Mouse (Mus musculus) urinary bladder, postnatal 4 days (tissue): ENCODE results near the gene Galnt17.

Experiments used
- DNase-seq, 2 experiments: peaks; one replicate each; pipeline ENCODE4 v3.0.0; 2021 to 2022; ENCODE audit warnings: low spot score in 2 of 2

Galnt17 gene

GRCm38 (mm10) chr5:131120296-131120840, 187.9 kb downstream of the Galnt17 start:
- no peak for DNase-seq

GRCm38 (mm10) chr5:131119896-131120295, 188.4 kb downstream of the Galnt17 start:
- DNase-seq, result no peak

- no peak for DNase-seq
These were observed 190.8 kb downstream of the Galnt17 start for GRCm38 (mm10) chr5:131117391-131118040.

GRCm38 (mm10) chr5:131113850-131114470, 194.3 kb downstream of the Galnt17 start:
- DNase-seq, result no peak

GRCm38 (mm10) chr5:131107188-131107587, 201.1 kb downstream of the Galnt17 start:
- DNase-seq, result no peak

GRCm38 (mm10) chr5:131096824-131097223, 211.5 kb downstream of the Galnt17 start:
- DNase-seq, result no peak

GRCm38 (mm10) chr5:131095635-131096034, 212.7 kb downstream of the Galnt17 start:
- DNase-seq, result no peak

- no peak for DNase-seq
These were observed 213.5 kb downstream of the Galnt17 start for GRCm38 (mm10) chr5:131094771-131095170.

- no peak for DNase-seq
These were observed 214.2 kb downstream of the Galnt17 start for GRCm38 (mm10) chr5:131094138-131094537.

- DNase-seq, result no peak
These were observed 218.4 kb downstream of the Galnt17 start for GRCm38 (mm10) chr5:131089876-131090275.

GRCm38 (mm10) chr5:131088866-131089265, 219.4 kb downstream of the Galnt17 start:
- DNase-seq, result no peak

GRCm38 (mm10) chr5:131083072-131083657, 225.1 kb downstream of the Galnt17 start:
- DNase-seq, result no peak

- DNase-seq, result no peak
These were observed 230.6 kb downstream of the Galnt17 start for GRCm38 (mm10) chr5:131077682-131078081.

- DNase-seq, result no peak
These were observed 232.5 kb downstream of the Galnt17 start for GRCm38 (mm10) chr5:131075795-131076194.

GRCm38 (mm10) chr5:131074295-131074694, 234.0 kb downstream of the Galnt17 start:
- no peak for DNase-seq

GRCm38 (mm10) chr5:131065174-131065573, 243.1 kb downstream of the Galnt17 start:
- DNase-seq, result peak in 1 of 2 experiments; percentile 51

GRCm38 (mm10) chr5:131048505-131048904, 259.8 kb downstream of the Galnt17 start:
- DNase-seq, result no peak

- DNase-seq, result no peak
These were observed 265.2 kb downstream of the Galnt17 start for GRCm38 (mm10) chr5:131043130-131043529.

- DNase-seq, result no peak
These were observed 267.9 kb downstream of the Galnt17 start for GRCm38 (mm10) chr5:131040441-131040840.

GRCm38 (mm10) chr5:131039611-131040313, 268.5 kb downstream of the Galnt17 start:
- no peak for DNase-seq

- DNase-seq, result no peak
These were observed 283.8 kb downstream of the Galnt17 start for GRCm38 (mm10) chr5:131024506-131024905.

- DNase-seq, result no peak
These were observed 285.8 kb downstream of the Galnt17 start for GRCm38 (mm10) chr5:131022396-131022993.
